Mouse (Mus musculus): Measurements from ENCODE around the gene Pex5l.

The Pex5l gene

GRCm38 (mm10) chr3:33063590-33063989, 79.5 kb downstream of the Pex5l start:
- DNase-seq (ENCODE audit: low spot score in 2 of 2), result no peak

GRCm38 (mm10) chr3:33061428-33061827, 81.6 kb downstream of the Pex5l start:
- no peak for DNase-seq (ENCODE audit: low spot score in 2 of 2)

- DNase-seq (ENCODE audit: low spot score in 2 of 2), result no peak
Observed at GRCm38 (mm10) chr3:33061016-33061415, 82.0 kb downstream of the Pex5l start.

GRCm38 (mm10) chr3:33060343-33060937, 82.6 kb downstream of the Pex5l start:
- DNase-seq (ENCODE audit: low spot score in 2 of 2), result no peak

GRCm38 (mm10) chr3:33048304-33048703, 94.7 kb downstream of the Pex5l start:
- DNase-seq (ENCODE audit: low spot score in 2 of 2), result no peak

- no peak for DNase-seq (ENCODE audit: low spot score in 2 of 2)
Observed at GRCm38 (mm10) chr3:33044799-33045106, 98.3 kb downstream of the Pex5l start.

- no peak for DNase-seq (ENCODE audit: low spot score in 2 of 2)
Observed at GRCm38 (mm10) chr3:33043896-33044798, 98.9 kb downstream of the Pex5l start.

GRCm38 (mm10) chr3:33024566-33024965, 118.5 kb downstream of the Pex5l start:
- DNase-seq (ENCODE audit: low spot score in 2 of 2), result no peak

- DNase-seq (ENCODE audit: low spot score in 2 of 2), result no peak
Observed at GRCm38 (mm10) chr3:33003901-33004300, 139.1 kb downstream of the Pex5l start.

- no peak for DNase-seq (ENCODE audit: low spot score in 2 of 2)
Observed at GRCm38 (mm10) chr3:33001769-33002168, 141.3 kb downstream of the Pex5l start.

- DNase-seq (ENCODE audit: low spot score in 2 of 2), result no peak
Observed at GRCm38 (mm10) chr3:33000383-33001015, 142.5 kb downstream of the Pex5l start.

- no peak for DNase-seq (ENCODE audit: low spot score in 2 of 2)
Observed at GRCm38 (mm10) chr3:32991713-32992575, 151.1 kb downstream of the Pex5l start.

GRCm38 (mm10) chr3:32987806-32988205, 155.2 kb downstream of the Pex5l start:
- no peak for DNase-seq (ENCODE audit: low spot score in 2 of 2)

- no peak for DNase-seq (ENCODE audit: low spot score in 2 of 2)
Observed at GRCm38 (mm10) chr3:32985141-32985540, 157.9 kb downstream of the Pex5l start.

- no peak for DNase-seq (ENCODE audit: low spot score in 2 of 2)
Observed at GRCm38 (mm10) chr3:32979981-32980380, 163.1 kb downstream of the Pex5l start.

GRCm38 (mm10) chr3:32979238-32979637, 163.8 kb downstream of the Pex5l start:
- DNase-seq (ENCODE audit: low spot score in 2 of 2), result no peak

GRCm38 (mm10) chr3:32970257-32970656, 172.8 kb downstream of the Pex5l start:
- DNase-seq (ENCODE audit: low spot score in 2 of 2), result no peak

- DNase-seq (ENCODE audit: low spot score in 2 of 2), result no peak
Observed at GRCm38 (mm10) chr3:32968671-32969425, 174.2 kb downstream of the Pex5l start.

- DNase-seq (ENCODE audit: low spot score in 2 of 2), result no peak
Observed at GRCm38 (mm10) chr3:32965528-32965927, 177.5 kb downstream of the Pex5l start.

- DNase-seq (ENCODE audit: low spot score in 2 of 2), result no peak
Observed at GRCm38 (mm10) chr3:32961494-32961893, 181.6 kb downstream of the Pex5l start.

GRCm38 (mm10) chr3:32951382-32951781, 191.7 kb downstream of the Pex5l start:
- no peak for DNase-seq (ENCODE audit: low spot score in 2 of 2)
